Mouse (Mus musculus) limb, embryonic 11.5 days (tissue): ENCODE measurements around the gene Apoa4. TPM values are rescaled to one million over a fixed set of nuclear protein-coding genes. Genes with fewer than 3 reads are reported as not detected.

Experiments
- ATAC-seq: fragments of 200-750 bp; cut with Nextera tagmentation; 2 replicates; pipeline ENCODE4 v1.8.0; 2017; ENCODE audit warnings: low read depth; ENCODE audit not compliant: insufficient number of reproducible peaks, low FRiP score, low TSS enrichment
- DNase-seq: peaks from one replicate; pipeline ENCODE4 v3.0.0-alpha.2; 2015; ENCODE audit warnings: low spot score
- H3K27ac ChIP-seq: fragments of 300-500 bp; sonication (generic); replicated peaks from 2 replicates; pipeline ENCODE4 v1.5.1; 2014; ENCODE audit warnings: low read depth, mild to moderate bottlenecking, low read length
- H3K27me3 ChIP-seq: fragments of 300-500 bp; sonication (generic); 2 replicates; pipeline ENCODE4 v1.6.1; 2014; ENCODE audit warnings: mild to moderate bottlenecking, low read length, mixed read lengths; ENCODE audit not compliant: control insufficient read depth, insufficient read depth
- H3K36me3 ChIP-seq: fragments of 300-500 bp; sonication (generic); 2 replicates; pipeline ENCODE4 v1.6.1; 2014; ENCODE audit warnings: mild to moderate bottlenecking, low read length, moderate library complexity, mixed read lengths; ENCODE audit not compliant: control insufficient read depth, insufficient read depth
- H3K4me1 ChIP-seq: fragments of 300-500 bp; sonication (generic); 2 replicates; pipeline ENCODE4 v1.6.1; 2014; ENCODE audit warnings: low read length, mixed read lengths; ENCODE audit not compliant: control insufficient read depth, insufficient read depth
- H3K4me2 ChIP-seq: fragments of 300-500 bp; sonication (generic); 2 replicates; pipeline ENCODE4 v1.6.1; 2014; ENCODE audit warnings: low read depth, mild to moderate bottlenecking, moderate library complexity; ENCODE audit not compliant: severe bottlenecking
- H3K4me3 ChIP-seq: fragments of 300-500 bp; sonication (generic); 2 replicates; pipeline ENCODE4 v1.5.1; 2014; ENCODE audit warnings: low read depth, low read length
- H3K9ac ChIP-seq: fragments of 300-500 bp; sonication (generic); 2 replicates; pipeline ENCODE4 v1.6.1; 2014; ENCODE audit warnings: mild to moderate bottlenecking, low read length
- H3K9me3 ChIP-seq: fragments of 300-500 bp; sonication (generic); 2 replicates; pipeline ENCODE4 v1.6.1; 2016; ENCODE audit warnings: low read length; ENCODE audit not compliant: control insufficient read depth
- WGBS: fragments of 180-500 bp; shearing (Covaris S2); extraction: QIAGEN DNeasy Blood & Tissue Kit; methylation state at CpG from one replicate; pipeline ENCODE4 v1.1.7; 2014; 5-methylcytosine and 5-hydroxymethylcytosine counted together
- polyA plus RNA-seq: library from polyadenylated mRNA; unstranded; fragments of >200 nt; fragmentation: Nextera tagmentation; extraction: Ambion mirVana; gene quantifications from 2 replicates; pipeline ENCODE4 v1.2.1, GENCODE M21; 2014

The Apoa4 gene
- polyA plus RNA-seq, 1 experiment from 2014 or later = not detected

DNA sequence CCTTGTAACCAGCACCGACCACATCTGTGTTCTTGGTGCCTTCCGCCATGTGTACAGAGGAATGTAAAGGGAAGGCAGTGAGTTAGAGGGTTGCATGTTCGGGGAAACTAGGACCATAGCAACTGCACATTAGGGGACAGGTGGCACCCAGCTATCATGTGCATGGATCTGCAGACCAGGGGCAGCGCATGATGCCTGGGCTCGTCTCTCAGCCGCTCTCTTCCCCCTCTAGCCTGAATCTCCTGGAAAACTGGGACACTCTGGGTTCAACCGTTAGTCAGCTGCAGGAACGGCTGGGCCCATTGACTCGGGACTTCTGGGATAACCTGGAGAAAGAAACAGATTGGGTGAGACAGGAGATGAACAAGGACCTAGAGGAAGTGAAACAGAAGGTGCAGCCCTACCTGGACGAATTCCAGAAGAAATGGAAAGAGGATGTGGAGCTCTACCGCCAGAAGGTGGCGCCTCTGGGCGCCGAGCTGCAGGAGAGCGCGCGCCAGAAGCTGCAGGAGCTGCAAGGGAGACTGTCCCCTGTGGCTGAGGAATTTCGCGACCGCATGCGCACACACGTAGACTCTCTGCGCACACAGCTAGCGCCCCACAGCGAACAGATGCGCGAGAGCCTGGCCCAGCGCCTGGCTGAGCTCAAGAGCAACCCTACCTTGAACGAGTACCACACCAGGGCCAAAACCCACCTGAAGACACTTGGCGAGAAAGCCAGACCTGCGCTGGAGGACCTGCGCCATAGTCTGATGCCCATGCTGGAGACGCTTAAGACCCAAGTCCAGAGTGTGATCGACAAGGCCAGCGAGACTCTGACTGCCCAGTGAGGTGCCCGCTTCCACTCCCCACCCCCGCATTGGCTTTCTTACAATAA is 10.7 kb upstream of the Apoa4 start:
- ATAC-seq (peak; percentile 87), DNase-seq (peak; percentile 91)
- Histone ChIP-seq H3K36me3 (no peaks in the 10 kb centered on the region), H3K4me3 (peak overlapping the region; percentile 47), H3K27ac (no peak overlapping the region), H3K27me3 (no peaks in the 10 kb centered on the region), H3K4me1 (peaks cover 2% of the 10 kb centered on the region; the same call in 1 of the 2 replicates), H3K9ac (peak overlapping the region; percentile 70), H3K9me3 (no peaks in the 10 kb centered on the region), H3K4me2 (peak overlapping the region; percentile 72)
- WGBS = 15% methylated on average over 37 of the region's 37 CpGs

DNA sequence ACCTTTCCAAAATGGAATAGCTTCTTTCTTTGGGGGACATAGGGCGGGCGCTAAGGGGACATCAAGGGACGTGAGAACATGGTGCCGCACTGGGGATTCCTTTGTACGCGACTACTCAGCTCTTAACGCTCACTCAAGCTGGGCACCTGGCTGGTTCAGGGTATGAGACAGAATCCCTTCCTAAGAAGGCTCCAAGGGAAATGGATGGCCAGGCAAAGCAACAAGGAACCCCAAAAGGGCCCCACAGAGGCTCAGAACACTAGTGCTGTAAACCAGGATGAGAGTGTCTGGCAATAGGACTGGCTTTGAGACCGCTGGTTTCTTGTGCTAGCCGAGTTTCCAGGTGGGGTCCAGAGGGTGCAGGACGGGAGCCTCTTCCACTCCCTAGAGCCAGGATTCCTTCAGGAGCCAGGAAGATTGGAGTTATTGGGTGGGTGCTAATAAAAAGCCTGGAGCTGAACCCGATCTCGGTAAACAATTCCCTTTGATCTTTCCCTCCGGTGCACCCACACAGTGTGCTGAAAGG is 10.0 kb upstream of the Apoa4 start:
- Histone ChIP-seq H3K4me1 (peaks cover 2% of the 10 kb centered on the region; the same call in 1 of the 2 replicates), H3K9ac (peak overlapping the region; percentile 70), H3K36me3 (no peaks in the 10 kb centered on the region), H3K4me2 (peak overlapping the region; percentile 72), H3K27me3 (no peaks in the 10 kb centered on the region), H3K9me3 (no peaks in the 10 kb centered on the region), H3K4me3 (peak overlapping the region; percentile 47), H3K27ac (no peak overlapping the region)
- DNase-seq = no peak
- ATAC-seq = no peak
- WGBS = 11% methylated on average over 13 of the region's 13 CpGs

- Histone ChIP-seq H3K9ac (no peak overlapping the region), H3K27ac (no peak overlapping the region), H3K4me1 (peaks cover 2% of the 10 kb centered on the region; the same call in 1 of the 2 replicates), H3K36me3 (no peaks in the 10 kb centered on the region), H3K4me2 (no peak overlapping the region), H3K27me3 (no peaks in the 10 kb centered on the region), H3K4me3 (no peak overlapping the region), H3K9me3 (no peaks in the 10 kb centered on the region)
- DNase-seq = no peak
- ATAC-seq = no peak
- 89% methylated on average over 6 of the region's 6 CpGs for WGBS
Observed at GRCm38 (mm10) chr9:46235196-46235595, 5.3 kb upstream of the Apoa4 start.

DNA sequence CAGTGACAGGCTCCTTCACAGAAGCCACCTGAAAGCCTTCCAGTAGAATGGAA is 5.1 kb upstream of the Apoa4 start, which contains the start of gene Apoc3:
Gene Apoc3 (minus strand): TSS at position 41 of the 53 bp plus-strand sequence.
- H3K27me3 ChIP-seq = no peaks in the 10 kb centered on the region
- H3K4me2 ChIP-seq = no peak within 1 kb of the TSS
- no peak for ATAC-seq
- H3K9me3 ChIP-seq = no peaks in the 10 kb centered on the region
- H3K36me3 ChIP-seq = no peaks in the 10 kb centered on the region
- H3K9ac ChIP-seq = no peak within 1 kb of the TSS
- DNase-seq = no peak
- peaks cover 1% of the 10 kb centered on the region; the same call in 1 of the 2 replicates for H3K4me1 ChIP-seq
- no peak within 1 kb of the TSS for H3K4me3 ChIP-seq
- H3K27ac ChIP-seq = no peak within 1 kb of the TSS

DNA sequence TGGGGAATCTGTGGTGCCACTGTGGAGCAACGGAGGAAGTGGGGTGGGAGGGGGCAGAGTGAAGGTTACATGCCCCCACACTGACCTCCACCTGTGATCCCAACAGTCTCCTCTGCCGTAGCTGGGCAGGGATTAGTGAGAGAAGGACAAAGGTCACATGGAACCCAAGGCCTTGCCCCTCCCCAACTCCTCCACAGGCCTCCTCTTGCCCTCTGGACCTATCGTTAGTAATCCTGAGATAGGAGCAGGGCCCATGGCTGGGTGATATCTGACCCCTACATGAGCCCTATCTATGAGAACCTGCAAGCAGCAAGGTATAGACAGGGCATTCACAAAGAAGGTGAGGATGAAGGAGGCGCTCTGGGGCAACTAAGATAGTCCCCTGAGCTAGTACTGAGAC is 4.8 kb upstream of the Apoa4 start:
- no peaks in the 10 kb centered on the region for H3K36me3 ChIP-seq
- ATAC-seq = no peak
- H3K4me1 ChIP-seq = no peaks in the 10 kb centered on the region; the same call in 1 of the 2 replicates
- no peaks in the 10 kb centered on the region for H3K9me3 ChIP-seq
- no peaks in the 10 kb centered on the region for H3K27me3 ChIP-seq
- 50% methylated on average over 4 of the region's 4 CpGs for WGBS
- H3K27ac ChIP-seq = no peak overlapping the region
- no peak overlapping the region for H3K4me3 ChIP-seq
- no peak overlapping the region for H3K9ac ChIP-seq
- no peak for DNase-seq
- H3K4me2 ChIP-seq = no peak overlapping the region

GRCm38 (mm10) chr9:46238850-46239249 is 1.6 kb upstream of the Apoa4 start:
- no peak for ATAC-seq
- 89% methylated on average over 7 of the region's 7 CpGs for WGBS

GRCm38 (mm10) chr9:46241818-46242217 is 1.3 kb downstream of the Apoa4 start:
- H3K27me3 ChIP-seq = no peaks in the 10 kb centered on the region
- no peaks in the 10 kb centered on the region for H3K4me1 ChIP-seq
- H3K27ac ChIP-seq = no peak overlapping the region
- ATAC-seq = no peak
- no peaks in the 10 kb centered on the region for H3K36me3 ChIP-seq
- H3K4me2 ChIP-seq = no peak overlapping the region
- H3K9ac ChIP-seq = no peak overlapping the region
- WGBS = 71% methylated on average over 2 of the region's 2 CpGs
- no peaks in the 10 kb centered on the region for H3K9me3 ChIP-seq
- no peak overlapping the region for H3K4me3 ChIP-seq
- DNase-seq = no peak

More at GRCm38 (mm10) chr9:46238850-46239249, 1.6 kb upstream of the Apoa4 start:
- Histone ChIP-seq H3K4me3 (no peak overlapping the region), H3K27ac (no peak overlapping the region), H3K9me3 (no peaks in the 10 kb centered on the region), H3K9ac (no peak overlapping the region), H3K36me3 (no peaks in the 10 kb centered on the region), H3K4me1 (no peaks in the 10 kb centered on the region), H3K27me3 (no peaks in the 10 kb centered on the region), H3K4me2 (no peak overlapping the region)
- DNase-seq = no peak

DNA sequence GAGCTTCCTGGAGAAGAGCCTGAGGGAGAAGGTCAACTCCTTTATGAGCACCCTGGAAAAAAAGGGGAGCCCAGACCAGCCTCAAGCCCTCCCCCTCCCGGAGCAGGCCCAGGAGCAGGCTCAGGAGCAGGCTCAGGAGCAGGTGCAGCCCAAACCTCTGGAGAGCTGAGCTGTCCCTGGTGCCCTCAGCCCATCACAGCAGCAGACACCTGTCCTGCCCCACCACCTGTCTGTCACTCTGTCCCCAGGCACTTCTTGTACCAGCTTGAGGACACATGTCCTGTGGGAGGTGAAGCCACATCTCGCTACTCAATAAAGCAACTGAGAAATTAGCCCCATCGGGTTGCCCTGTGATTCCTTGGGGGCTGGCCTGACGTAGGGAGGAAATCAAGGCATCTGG is 2.6 kb downstream of the Apoa4 start:
- Histone ChIP-seq H3K27ac (no peak overlapping the region), H3K9me3 (no peaks in the 10 kb centered on the region), H3K36me3 (no peaks in the 10 kb centered on the region), H3K9ac (no peak overlapping the region), H3K4me2 (no peak overlapping the region), H3K4me1 (no peaks in the 10 kb centered on the region), H3K4me3 (no peak overlapping the region), H3K27me3 (no peaks in the 10 kb centered on the region)
- no peak for DNase-seq
- no peak for ATAC-seq
- WGBS = 68% methylated on average over 4 of the region's 4 CpGs

GRCm38 (mm10) chr9:46243584-46243983 is 3.1 kb downstream of the Apoa4 start:
- Histone ChIP-seq H3K9me3 (no peaks in the 10 kb centered on the region), H3K4me3 (no peak overlapping the region), H3K4me1 (no peaks in the 10 kb centered on the region), H3K4me2 (no peak overlapping the region), H3K27ac (no peak overlapping the region), H3K9ac (no peak overlapping the region), H3K36me3 (no peaks in the 10 kb centered on the region), H3K27me3 (no peaks in the 10 kb centered on the region)
- DNase-seq (no peak), ATAC-seq (no peak)
- 62% methylated on average over 8 of the region's 8 CpGs for WGBS
